Mouse (Mus musculus): ENCODE measurements at regions not wholly inside any gene's neighbourhood (a gene's known extent, or its start where the extent isn't known, plus 50 kb on each side); places are given as distances from the start of the nearest gene placed in this dataset.
"Not testable (repeated sequence)": the region's sequence is repeated elsewhere in the genome, so short reads cannot be mapped to it uniquely, and the experiment has no call there.

GRCm38 (mm10) chr3:57950431-57951331 is 102.8 kb upstream of the Pfn2 start:
- Histone ChIP-seq H3K4me1 (replicated peaks; ENCODE audit: control insufficient read depth, insufficient read depth, low read length) (no peaks in the 10 kb centered on the region), H3K4me2 (ENCODE audit: low read length) (no peak overlapping the region), H3K27me3 (replicated peaks; ENCODE audit: control insufficient read depth, insufficient read depth, low read length) (no peaks in the 10 kb centered on the region), H3K9me3 (ENCODE audit: control insufficient read depth, low read length) (no peaks in the 10 kb centered on the region; the same call in 1 of the 2 replicates), H3K36me3 (ENCODE audit: control insufficient read depth, insufficient read depth, low read length) (no peaks in the 10 kb centered on the region), H3K4me3 (ENCODE audit: low read depth, low read length) (no peak overlapping the region), H3K27ac (ENCODE audit: low read depth) (no peak overlapping the region), H3K9ac (ENCODE audit: low read length) (no peak overlapping the region)
- DNase-seq (ENCODE audit: low spot score) (no peak), ATAC-seq (replicated peaks; ENCODE audit: low FRiP score, low TSS enrichment, low read depth) (no peak)
- 71% methylated on average over 7 of the region's 7 CpGs for WGBS

DNA sequence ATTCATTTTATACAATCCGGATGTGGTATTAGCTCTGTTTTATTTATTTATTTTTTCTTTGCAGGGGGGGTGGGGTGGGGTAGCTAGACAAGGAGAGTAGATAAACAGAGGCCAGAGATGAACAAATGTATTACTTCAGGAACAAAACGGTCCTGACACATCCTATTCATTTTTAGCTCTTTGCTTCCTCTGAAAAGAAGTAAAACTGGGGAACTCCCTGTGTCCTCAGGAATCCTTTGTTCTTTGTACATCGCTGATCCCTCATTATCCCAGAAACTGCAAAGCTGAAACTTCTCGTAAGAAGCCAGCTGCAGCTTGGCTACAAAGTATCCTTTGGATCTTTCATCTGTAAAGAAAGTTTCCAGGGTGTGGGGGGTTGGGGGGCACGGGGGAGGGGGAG is 103.6 kb upstream of the Pfn2 start:
- Histone ChIP-seq H3K9me3 (ENCODE audit: control insufficient read depth, low read length) (no peaks in the 10 kb centered on the region; the same call in 1 of the 2 replicates), H3K4me3 (ENCODE audit: low read depth, low read length) (no peak overlapping the region), H3K4me1 (replicated peaks; ENCODE audit: control insufficient read depth, insufficient read depth, low read length) (no peaks in the 10 kb centered on the region), H3K9ac (ENCODE audit: low read length) (no peak overlapping the region), H3K4me2 (ENCODE audit: low read length) (no peak overlapping the region), H3K27me3 (replicated peaks; ENCODE audit: control insufficient read depth, insufficient read depth, low read length) (no peaks in the 10 kb centered on the region), H3K36me3 (ENCODE audit: control insufficient read depth, insufficient read depth, low read length) (no peaks in the 10 kb centered on the region), H3K27ac (ENCODE audit: low read depth) (no peak overlapping the region)
- ATAC-seq (replicated peaks; ENCODE audit: low FRiP score, low TSS enrichment, low read depth) (no peak), DNase-seq (ENCODE audit: low spot score) (no peak)
- 48% methylated on average over 5 of the region's 5 CpGs for WGBS

DNA sequence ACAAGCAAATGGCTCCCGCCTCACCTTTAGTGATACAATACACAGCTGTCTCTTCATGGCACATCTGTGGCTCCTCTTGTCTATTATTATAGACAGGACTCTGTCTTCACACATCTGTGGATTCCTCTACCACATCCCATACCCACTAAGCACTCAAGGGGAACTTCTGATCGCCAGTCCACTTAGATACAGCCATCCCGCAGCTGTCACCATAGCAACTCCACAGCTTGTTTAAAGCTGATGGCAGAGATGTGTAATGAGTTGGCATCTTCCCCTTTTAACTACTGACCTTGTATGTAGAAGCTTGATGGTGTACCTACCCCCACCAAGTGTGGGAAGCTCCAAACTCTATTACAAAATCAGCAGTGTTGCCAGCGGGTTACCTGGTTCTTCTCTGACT is 109.5 kb upstream of the Pfn2 start:
- 83% methylated on average over 4 of the region's 4 CpGs for WGBS

DNA sequence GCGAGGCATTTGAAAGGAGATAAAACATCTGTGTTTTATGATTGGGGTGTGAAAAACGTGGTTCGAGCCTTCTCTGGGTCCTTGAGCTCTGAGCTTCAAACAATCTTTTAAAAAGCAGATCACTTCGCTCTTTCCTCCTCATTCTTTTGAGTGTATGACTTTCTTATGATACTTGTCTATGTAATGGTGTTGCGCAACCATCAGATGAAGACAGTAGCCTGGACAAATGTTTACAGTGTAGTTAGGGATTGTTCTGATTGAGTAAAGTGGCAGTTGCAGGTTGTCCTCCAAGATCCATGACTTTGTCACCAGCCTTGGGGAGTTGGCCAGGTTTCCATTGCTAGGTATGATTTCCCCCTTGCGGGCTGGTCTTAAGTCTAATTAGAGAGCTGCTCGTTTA is 116.1 kb upstream of the Pfn2 start:
- 85% methylated on average over 7 of the region's 7 CpGs for WGBS
- DNase-seq (ENCODE audit: low spot score) (no peak), ATAC-seq (replicated peaks; ENCODE audit: low FRiP score, low TSS enrichment, low read depth) (no peak)
- no peaks in the 10 kb centered on the region for H3K9me3 ChIP-seq (ENCODE audit: control insufficient read depth, low read length)
- 0 out of 2 replicates have a peak, but pooled peaks cover 5% of the 10 kb centered on the region for H3K4me1 ChIP-seq (replicated peaks; ENCODE audit: control insufficient read depth, insufficient read depth, low read length)
- H3K9ac ChIP-seq (ENCODE audit: low read length) = no peak overlapping the region
- no peaks in the 10 kb centered on the region for H3K27me3 ChIP-seq (replicated peaks; ENCODE audit: control insufficient read depth, insufficient read depth, low read length)
- no peaks in the 10 kb centered on the region for H3K36me3 ChIP-seq (ENCODE audit: control insufficient read depth, insufficient read depth, low read length)
- no peak overlapping the region for H3K4me2 ChIP-seq (ENCODE audit: low read length)
- H3K4me3 ChIP-seq (ENCODE audit: low read depth, low read length) = no peak overlapping the region
- no peak overlapping the region for H3K27ac ChIP-seq (ENCODE audit: low read depth)

More for the DNA sequence above, 109.5 kb upstream of the Pfn2 start:
- no peak overlapping the region for H3K4me3 ChIP-seq (ENCODE audit: low read depth, low read length)
- no peaks in the 10 kb centered on the region for H3K27me3 ChIP-seq (replicated peaks; ENCODE audit: control insufficient read depth, insufficient read depth, low read length)
- ATAC-seq (replicated peaks; ENCODE audit: low FRiP score, low TSS enrichment, low read depth) (no peak), DNase-seq (ENCODE audit: low spot score) (no peak)
- H3K36me3 ChIP-seq (ENCODE audit: control insufficient read depth, insufficient read depth, low read length) = no peaks in the 10 kb centered on the region
- no peak overlapping the region for H3K27ac ChIP-seq (ENCODE audit: low read depth)
- no peak overlapping the region for H3K4me2 ChIP-seq (ENCODE audit: low read length)
- H3K4me1 ChIP-seq (replicated peaks; ENCODE audit: control insufficient read depth, insufficient read depth, low read length) = no peaks in the 10 kb centered on the region
- no peak overlapping the region for H3K9ac ChIP-seq (ENCODE audit: low read length)
- no peaks in the 10 kb centered on the region for H3K9me3 ChIP-seq (ENCODE audit: control insufficient read depth, low read length)

GRCm38 (mm10) chr3:57970614-57971013 is 122.7 kb upstream of the Pfn2 start:
- not testable (repeated sequence) for ATAC-seq (replicated peaks; ENCODE audit: low FRiP score, low TSS enrichment, low read depth); H3K27me3 ChIP-seq (replicated peaks; ENCODE audit: control insufficient read depth, insufficient read depth, low read length); H3K36me3 ChIP-seq (ENCODE audit: control insufficient read depth, insufficient read depth, low read length); H3K27ac ChIP-seq (ENCODE audit: low read depth); H3K4me3 ChIP-seq (ENCODE audit: low read depth, low read length); H3K9me3 ChIP-seq (ENCODE audit: control insufficient read depth, low read length); H3K4me2 ChIP-seq (ENCODE audit: low read length); H3K4me1 ChIP-seq (replicated peaks; ENCODE audit: control insufficient read depth, insufficient read depth, low read length); DNase-seq (ENCODE audit: low spot score); H3K9ac ChIP-seq (ENCODE audit: low read length)
- WGBS = 96% methylated on average over 2 of the region's 2 CpGs

DNA sequence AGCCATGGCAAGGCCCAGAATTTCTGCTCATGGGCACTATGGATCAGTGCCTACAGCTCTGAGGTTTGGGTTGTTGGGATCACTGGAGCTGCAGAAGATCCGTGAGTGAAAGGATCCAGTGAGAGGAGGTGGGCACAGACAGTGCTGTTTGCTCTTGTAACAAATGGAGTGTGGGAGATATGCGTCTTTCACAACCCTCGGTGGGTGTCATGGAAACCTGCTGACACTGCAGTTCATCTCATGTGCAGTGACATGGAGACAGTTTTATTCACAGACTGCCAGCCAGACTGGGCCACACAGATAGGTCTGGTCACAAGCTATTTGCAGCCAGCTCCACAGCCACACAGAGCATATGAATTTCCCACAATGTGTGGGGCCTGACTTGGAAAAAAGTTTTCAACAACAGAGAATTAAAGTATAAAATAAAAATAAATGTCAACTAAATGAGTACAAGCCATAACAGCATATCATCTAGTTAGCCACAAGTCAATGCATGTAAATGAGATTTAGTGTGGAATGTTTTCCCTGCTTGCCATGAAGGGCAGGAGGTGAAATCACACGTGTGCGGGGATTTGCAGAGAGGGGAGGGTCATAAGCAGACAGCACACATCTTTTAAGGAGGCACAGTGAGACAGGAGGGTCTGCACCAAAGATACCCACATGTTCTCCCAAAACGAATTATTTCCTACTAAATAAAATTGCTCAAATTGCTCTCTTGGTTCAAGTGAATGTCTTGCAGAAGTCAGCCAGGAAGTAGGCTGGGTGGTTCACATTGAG is 124.8 kb upstream of the Pfn2 start:
- 39% methylated on average over 6 of the region's 6 CpGs for WGBS
- H3K27ac ChIP-seq (ENCODE audit: low read depth) = no peak overlapping the region
- no peak for ATAC-seq (replicated peaks; ENCODE audit: low FRiP score, low TSS enrichment, low read depth)
- no peaks in the 10 kb centered on the region for H3K27me3 ChIP-seq (replicated peaks; ENCODE audit: control insufficient read depth, insufficient read depth, low read length)
- no peak overlapping the region for H3K4me2 ChIP-seq (ENCODE audit: low read length)
- 0 out of 2 replicates have a peak, but pooled peaks cover 5% of the 10 kb centered on the region for H3K4me1 ChIP-seq (replicated peaks; ENCODE audit: control insufficient read depth, insufficient read depth, low read length)
- H3K9ac ChIP-seq (ENCODE audit: low read length) = no peak overlapping the region
- DNase-seq (ENCODE audit: low spot score) = no peak
- H3K4me3 ChIP-seq (ENCODE audit: low read depth, low read length) = no peak overlapping the region
- H3K36me3 ChIP-seq (ENCODE audit: control insufficient read depth, insufficient read depth, low read length) = no peaks in the 10 kb centered on the region
- H3K9me3 ChIP-seq (ENCODE audit: control insufficient read depth, low read length) = no peaks in the 10 kb centered on the region

DNA sequence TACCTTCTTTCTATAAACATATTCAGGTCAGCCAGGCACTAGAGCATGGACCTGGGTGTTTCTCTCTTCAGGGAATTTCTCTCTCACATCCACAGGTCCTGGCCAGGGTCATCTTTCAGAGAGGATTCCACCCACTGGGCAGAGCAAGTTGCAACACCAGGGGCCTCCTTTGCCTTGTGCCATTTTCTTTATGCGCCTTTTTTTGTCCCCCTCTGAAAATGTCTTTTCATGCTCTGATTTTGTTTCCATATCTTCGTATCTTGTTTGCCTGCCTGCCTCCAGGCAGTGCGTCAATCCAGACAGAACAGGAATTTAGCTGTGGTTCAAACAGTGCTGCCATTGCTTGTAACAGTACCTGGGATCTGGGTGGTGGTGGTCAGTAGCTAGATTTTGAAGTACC is 125.7 kb upstream of the Pfn2 start:
- Histone ChIP-seq H3K4me3 (ENCODE audit: low read depth, low read length) (no peak overlapping the region), H3K27me3 (replicated peaks; ENCODE audit: control insufficient read depth, insufficient read depth, low read length) (no peaks in the 10 kb centered on the region), H3K27ac (ENCODE audit: low read depth) (no peak overlapping the region), H3K4me1 (replicated peaks; ENCODE audit: control insufficient read depth, insufficient read depth, low read length) (no peaks in the 10 kb centered on the region), H3K9me3 (ENCODE audit: control insufficient read depth, low read length) (no peaks in the 10 kb centered on the region), H3K9ac (ENCODE audit: low read length) (no peak overlapping the region), H3K4me2 (ENCODE audit: low read length) (no peak overlapping the region), H3K36me3 (ENCODE audit: control insufficient read depth, insufficient read depth, low read length) (no peaks in the 10 kb centered on the region)
- 82% methylated on average over 3 of the region's 3 CpGs for WGBS
- ATAC-seq (replicated peaks; ENCODE audit: low FRiP score, low TSS enrichment, low read depth) (no peak), DNase-seq (ENCODE audit: low spot score) (no peak)

- Histone ChIP-seq H3K9ac (ENCODE audit: low read length) (no peak overlapping the region), H3K36me3 (ENCODE audit: control insufficient read depth, insufficient read depth, low read length) (no peaks in the 10 kb centered on the region), H3K9me3 (ENCODE audit: control insufficient read depth, low read length) (no peaks in the 10 kb centered on the region), H3K27ac (ENCODE audit: low read depth) (no peak overlapping the region), H3K27me3 (replicated peaks; ENCODE audit: control insufficient read depth, insufficient read depth, low read length) (no peaks in the 10 kb centered on the region), H3K4me2 (ENCODE audit: low read length) (no peak overlapping the region), H3K4me1 (replicated peaks; ENCODE audit: control insufficient read depth, insufficient read depth, low read length) (no peaks in the 10 kb centered on the region), H3K4me3 (ENCODE audit: low read depth, low read length) (no peak overlapping the region)
- 72% methylated on average over 5 of the region's 5 CpGs for WGBS
- no peak for ATAC-seq (replicated peaks; ENCODE audit: low FRiP score, low TSS enrichment, low read depth)
- no peak for DNase-seq (ENCODE audit: low spot score)
Measured at GRCm38 (mm10) chr3:57975379-57975778, 127.5 kb upstream of the Pfn2 start.

Measured in intestine, embryonic 14.5 days (tissue).